Mouse (Mus musculus) heart, adult 8-10 months (tissue): ENCODE results near the gene Gkn1. TPM values are rescaled to one million over a fixed set of nuclear protein-coding genes. Genes with fewer than 3 reads are reported as not detected.

Experiments
- DNase-seq: peaks from one replicate; pipeline ENCODE4 v3.0.0; 2022; ENCODE audit warnings: low spot score
- total RNA-seq, 4 experiments: library from RNA; stranded (reverse); gene quantifications; 2 replicates each; pipeline ENCODE4 v1.2.4; 2022

Gene Gkn1
- not detected for total RNA-seq

GRCm38 (mm10) chr6:87350829-87351228 is at the start of gene Gkn1:
Gene Gkn1 (minus strand): TSS chr6:87350942.
- no peak for DNase-seq

DNA sequence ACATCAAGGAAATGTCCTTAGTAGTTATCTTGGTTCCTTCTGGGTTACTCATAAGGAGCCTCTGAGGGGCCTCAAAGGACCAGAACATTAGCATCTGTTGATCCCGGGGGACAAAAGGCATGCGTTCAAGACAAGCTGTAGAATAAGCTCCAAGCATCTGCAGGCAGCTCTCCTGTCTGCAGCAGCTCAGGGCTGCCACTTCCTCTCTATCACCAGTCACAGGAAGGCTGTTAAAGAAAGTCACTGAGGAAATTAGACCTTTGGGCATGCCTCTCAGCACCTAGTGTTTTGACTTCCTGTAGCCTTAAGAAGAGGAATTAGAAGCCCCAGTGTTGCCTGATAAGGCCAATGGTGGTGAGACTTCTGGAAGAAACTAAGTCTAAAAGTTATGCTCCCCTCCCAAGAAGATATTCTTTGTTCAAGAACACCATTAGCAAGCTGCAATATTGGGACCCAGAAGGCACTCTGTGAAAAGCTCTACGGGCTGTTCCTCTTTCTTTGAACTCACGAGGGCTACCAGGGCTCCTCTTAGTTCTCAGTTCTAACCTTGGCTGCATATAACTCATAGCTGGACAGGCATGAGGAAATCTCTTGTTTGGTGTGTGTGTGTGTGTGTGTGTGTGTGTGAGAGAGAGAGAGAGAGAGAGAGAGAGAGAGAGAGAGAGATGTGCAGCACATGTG is 49.3 kb upstream of the Gkn1 start:
- no peak for DNase-seq

DNA sequence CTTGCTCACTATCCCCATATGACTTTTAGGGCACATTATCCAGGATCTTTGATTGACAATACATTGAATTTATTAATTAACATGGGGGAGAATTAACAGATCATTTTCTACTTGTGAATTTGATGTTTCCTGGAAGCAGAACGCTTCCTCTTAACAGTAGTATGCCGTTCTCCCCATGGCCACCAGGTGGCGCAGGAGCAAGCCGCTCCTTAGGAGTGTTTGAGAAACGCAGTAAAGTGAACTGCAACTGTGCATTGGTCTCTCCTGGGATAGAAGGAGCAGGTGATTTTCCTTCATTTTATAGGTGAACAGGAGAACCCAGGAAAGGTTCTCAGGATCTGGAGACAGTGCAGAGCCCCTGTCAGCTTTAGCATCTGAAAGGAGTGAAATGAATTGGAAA is 48.4 kb upstream of the Gkn1 start:
- peak; percentile 56 for DNase-seq

GRCm38 (mm10) chr6:87394783-87395182 is 44.0 kb upstream of the Gkn1 start:
- DNase-seq, result no peak

DNA sequence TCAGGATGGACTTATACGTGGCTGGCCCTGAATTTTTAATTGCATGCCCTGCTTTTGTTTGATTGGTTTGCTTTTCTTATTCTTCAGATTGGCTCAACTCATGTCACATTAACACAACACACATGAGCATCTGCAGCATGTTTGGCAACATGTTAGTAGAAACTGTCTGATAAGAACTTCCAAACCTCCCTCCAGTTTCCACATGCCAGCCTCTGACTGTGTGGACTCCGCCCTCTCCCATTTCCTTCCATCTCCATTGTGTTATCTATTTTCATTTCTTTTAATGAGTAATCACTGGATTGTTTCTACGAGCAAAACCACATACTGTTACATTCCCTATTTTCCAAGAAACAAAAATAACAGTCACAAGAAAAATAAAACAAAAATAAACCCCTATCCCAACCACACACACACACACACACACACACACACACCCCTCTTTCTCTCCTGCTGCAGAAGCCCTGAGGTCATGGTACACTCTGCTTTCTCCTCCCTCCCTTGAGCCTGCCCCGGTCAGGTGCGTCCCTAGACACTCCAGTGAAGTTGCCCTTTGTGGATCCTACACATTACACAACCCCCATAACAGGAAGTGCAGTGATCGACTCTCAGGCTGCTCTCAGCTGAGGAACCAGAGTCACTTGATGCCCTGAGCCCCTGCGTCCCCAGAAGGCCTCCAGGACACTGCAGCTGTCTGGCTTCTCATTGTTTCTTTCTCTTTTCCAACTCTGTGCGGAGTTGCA is 42.9 kb upstream of the Gkn1 start:
- DNase-seq, result no peak

DNA sequence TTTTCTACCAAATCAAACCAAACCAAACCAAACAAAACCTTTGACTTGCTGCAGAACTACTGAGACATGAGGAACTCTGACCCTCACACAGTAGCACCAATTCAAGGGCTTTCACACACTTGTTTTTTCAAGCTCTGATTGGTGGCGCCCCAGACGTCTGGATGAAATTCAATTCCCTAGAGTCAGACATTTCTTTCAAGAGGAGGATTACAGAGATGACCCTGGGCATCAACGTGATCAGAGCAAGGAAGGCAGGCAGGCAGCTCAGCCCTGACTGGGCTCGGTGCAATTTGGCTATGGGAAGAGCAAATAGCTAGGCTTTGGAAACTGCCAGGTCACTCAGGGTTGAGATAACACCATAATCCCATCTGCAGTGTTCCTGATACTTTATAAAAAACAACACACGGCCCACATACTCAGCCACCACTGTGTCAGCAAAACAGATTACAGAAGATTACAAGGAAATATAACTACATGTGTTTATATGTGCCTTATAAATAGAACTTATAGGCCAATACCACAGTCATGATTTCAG is 38.8 kb upstream of the Gkn1 start:
- DNase-seq, result no peak

GRCm38 (mm10) chr6:87388877-87389276 is 38.1 kb upstream of the Gkn1 start, which contains the start of gene Gkn3:
Gene Gkn3 (minus strand): TSS chr6:87388935.
- no peak for DNase-seq

GRCm38 (mm10) chr6:87386681-87387080 is 35.9 kb upstream of the Gkn1 start:
- no peak for DNase-seq

DNA sequence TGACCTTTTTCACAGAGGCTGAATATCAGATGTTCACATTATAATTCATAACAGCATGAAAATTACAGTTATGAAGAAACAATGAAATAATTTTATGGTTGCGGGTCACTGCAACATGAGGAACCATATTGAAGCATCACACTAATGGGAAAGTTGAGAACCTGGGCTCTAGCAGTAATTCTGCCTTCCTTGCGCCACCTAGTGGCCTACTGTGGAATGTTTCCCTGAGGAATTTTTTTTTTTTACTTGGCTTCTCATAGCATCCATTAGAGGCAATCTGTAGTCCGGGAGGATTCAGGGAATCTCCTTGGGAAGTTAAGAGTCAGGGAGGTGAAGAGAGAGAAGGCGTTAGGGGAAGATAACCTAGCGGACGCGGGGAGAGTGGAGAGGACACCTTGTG is 35.5 kb upstream of the Gkn1 start:
- DNase-seq, result peak; percentile 57

GRCm38 (mm10) chr6:87384761-87385160 is 34.0 kb upstream of the Gkn1 start:
- no peak for DNase-seq

- DNase-seq, result no peak
Observed at GRCm38 (mm10) chr6:87383926-87384691, 33.4 kb upstream of the Gkn1 start.

DNA sequence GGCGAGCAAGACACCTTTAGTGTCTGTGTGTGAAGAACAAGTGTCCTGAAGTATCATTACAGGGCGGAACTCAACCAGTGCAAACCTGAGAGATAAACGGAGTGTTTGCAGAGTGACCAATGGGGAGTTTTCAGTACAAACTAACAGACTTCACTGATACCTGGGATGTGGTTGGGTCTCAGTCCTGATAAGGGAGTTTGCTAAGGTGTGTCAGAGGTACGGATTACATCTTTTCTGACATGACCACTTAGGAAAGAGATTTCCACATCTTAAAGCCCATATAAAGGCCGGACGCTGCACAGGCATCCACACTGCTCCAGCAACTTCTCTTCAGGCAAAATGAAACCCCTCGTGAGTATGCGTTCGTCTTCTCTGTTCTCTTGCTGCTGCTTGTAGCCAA is 22.3 kb upstream of the Gkn1 start, which contains the start of gene Gkn2:
Gene Gkn2, plus strand, starts transcription at position 301 of the 400 bp plus-strand sequence.
- DNase-seq, result no peak

DNA sequence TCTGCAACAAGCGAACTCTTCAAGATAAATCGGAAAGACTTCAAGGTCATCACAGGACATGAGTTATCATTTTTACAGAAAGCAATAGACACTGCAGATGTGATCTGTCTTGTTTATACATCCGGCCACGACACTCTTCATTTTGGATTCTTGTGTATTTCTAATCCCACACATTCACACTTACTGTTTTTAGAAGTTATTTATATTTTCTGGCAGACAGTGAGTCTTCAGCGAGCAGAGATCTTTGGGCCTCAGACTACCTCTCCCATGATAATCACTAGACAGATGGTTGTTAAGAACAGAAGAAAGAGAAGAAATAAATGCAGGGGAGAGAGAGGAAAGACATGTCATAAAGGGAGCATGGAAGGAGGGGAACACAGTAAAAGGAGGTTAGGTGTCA is 18.5 kb upstream of the Gkn1 start:
- DNase-seq, result no peak

GRCm38 (mm10) chr6:87354441-87354840 is 3.7 kb upstream of the Gkn1 start:
- DNase-seq, result no peak

GRCm38 (mm10) chr6:87335935-87336295 is 14.8 kb downstream of the Gkn1 start:
- DNase-seq, result no peak

- DNase-seq, result peak; percentile 41
Observed at GRCm38 (mm10) chr6:87335091-87335934, 15.4 kb downstream of the Gkn1 start, which contains the start of gene Antxr1. Gene Antxr1 (minus strand): TSS chr6:87335821.

GRCm38 (mm10) chr6:87334361-87335090 is 16.2 kb downstream of the Gkn1 start:
- no peak for DNase-seq

DNA sequence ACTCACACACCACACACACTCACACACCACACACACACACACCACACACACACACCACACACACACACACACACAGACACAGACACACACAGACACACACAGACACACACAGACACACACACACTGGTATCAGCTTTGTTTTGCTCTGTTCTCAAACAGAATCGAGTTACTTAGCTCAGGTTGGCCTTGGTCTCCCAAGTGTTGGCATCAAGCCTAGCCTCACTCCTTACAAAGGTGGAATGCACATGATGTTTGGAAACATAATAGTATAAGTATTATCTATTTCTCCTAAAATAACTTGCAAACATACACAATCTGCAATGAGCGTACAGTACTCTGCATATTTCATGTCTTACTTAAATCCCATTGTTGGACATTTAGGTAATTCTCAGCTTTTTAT is 18.4 kb downstream of the Gkn1 start:
- DNase-seq, result no peak

GRCm38 (mm10) chr6:87328265-87329173 is 22.2 kb downstream of the Gkn1 start:
- DNase-seq, result no peak
